Mouse (Mus musculus) liver, embryonic 15.5 days (tissue): ENCODE results near the gene Esyt2. TPM values are rescaled to one million over a fixed set of nuclear protein-coding genes. Genes with fewer than 3 reads are reported as not detected.

ENCODE experiments used
- ATAC-seq: fragments of 200-750 bp; cut with Nextera tagmentation; 2 replicates; pipeline ENCODE4 v1.8.0; 2017; ENCODE audit warnings: moderate number of reproducible peaks, mild to moderate bottlenecking, moderate library complexity; ENCODE audit not compliant: insufficient read depth
- H3K27ac ChIP-seq: fragments of 300-500 bp; sonication (generic); replicated peaks from 2 replicates; pipeline ENCODE4 v1.5.1; 2015; ENCODE audit warnings: mild to moderate bottlenecking, inconsistent platforms
- H3K27me3 ChIP-seq: fragments of 300-500 bp; sonication (generic); 2 replicates; pipeline ENCODE4 v1.6.1; 2015; ENCODE audit warnings: mild to moderate bottlenecking, inconsistent platforms
- H3K36me3 ChIP-seq: fragments of 300-500 bp; sonication (generic); replicated peaks from 2 replicates; pipeline ENCODE4 v1.6.1; 2015; ENCODE audit warnings: moderate library complexity, mild to moderate bottlenecking, inconsistent platforms
- H3K4me1 ChIP-seq: fragments of 300-500 bp; sonication (generic); replicated peaks from 2 replicates; pipeline ENCODE4 v1.6.1; 2015; ENCODE audit warnings: inconsistent platforms
- H3K4me2 ChIP-seq: fragments of 300-500 bp; sonication (generic); 2 replicates; pipeline ENCODE4 v1.6.1; 2015; ENCODE audit warnings: moderate library complexity, mild to moderate bottlenecking, inconsistent platforms
- H3K4me3 ChIP-seq: fragments of 300-500 bp; sonication (generic); replicated peaks from 2 replicates; pipeline ENCODE4 v1.5.1; 2015; ENCODE audit warnings: mild to moderate bottlenecking, inconsistent platforms
- H3K9ac ChIP-seq: fragments of 300-500 bp; sonication (generic); 2 replicates; pipeline ENCODE4 v1.6.1; 2015; ENCODE audit warnings: moderate library complexity, mild to moderate bottlenecking, inconsistent platforms
- H3K9me3 ChIP-seq: fragments of 300-500 bp; sonication (generic); replicated peaks from 2 replicates; pipeline ENCODE4 v1.6.1; 2016; ENCODE audit warnings: inconsistent platforms
- WGBS: fragments of 180-500 bp; shearing (Covaris S2); methylation state at CpG from one replicate; pipeline ENCODE4 v1.1.7; 2015; ENCODE audit warnings: mixed read lengths; ENCODE audit not compliant: insufficient replicate concordance; 5-methylcytosine and 5-hydroxymethylcytosine counted together
- polyA plus RNA-seq: library from polyadenylated mRNA; unstranded; fragments of >200 nt; fragmentation: Nextera tagmentation; extraction: Ambion mirVana; gene quantifications from 2 replicates; pipeline ENCODE4 v1.2.1, GENCODE M21; 2015

The Esyt2 gene
- polyA plus RNA-seq, 1 experiment from 2014 or later = 9.0 TPM

DNA sequence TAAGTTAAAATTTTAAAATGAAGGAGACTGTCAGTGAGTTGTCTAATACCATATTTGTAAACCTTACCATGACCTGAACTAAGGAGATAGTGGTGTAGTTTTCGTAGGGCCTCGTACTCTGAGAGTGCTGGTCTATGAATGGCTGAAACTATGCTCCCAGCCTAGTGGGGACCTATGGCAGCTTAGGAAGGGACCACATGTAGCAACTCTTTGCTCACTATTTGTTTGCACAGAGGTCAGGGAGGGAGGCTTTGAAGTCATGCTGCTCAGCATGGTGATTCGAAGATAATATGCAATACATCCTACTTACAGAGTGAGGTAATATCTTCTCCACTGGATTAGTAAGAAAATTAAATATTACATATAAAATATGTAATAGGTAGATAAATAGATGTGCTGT lies 73.7 kb downstream of the Esyt2 start:
- H3K36me3 ChIP-seq = peaks cover 57% of the 10 kb centered on the region
- no peak overlapping the region for H3K9ac ChIP-seq
- ATAC-seq = no peak
- H3K4me3 ChIP-seq = no peak overlapping the region
- no peaks in the 10 kb centered on the region for H3K4me1 ChIP-seq
- no peaks in the 10 kb centered on the region for H3K9me3 ChIP-seq
- no peak overlapping the region for H3K27ac ChIP-seq
- WGBS = 83% methylated on average over 3 of the region's 3 CpGs
- H3K27me3 ChIP-seq = no peaks in the 10 kb centered on the region
- H3K4me2 ChIP-seq = no peak overlapping the region

GRCm38 (mm10) chr12:116362091-116362490 lies 81.1 kb downstream of the Esyt2 start:
- no peaks in the 10 kb centered on the region for H3K9me3 ChIP-seq
- H3K9ac ChIP-seq = no peak overlapping the region
- H3K27ac ChIP-seq = no peak overlapping the region
- H3K4me2 ChIP-seq = no peak overlapping the region
- H3K27me3 ChIP-seq = no peaks in the 10 kb centered on the region
- no peak overlapping the region for H3K4me3 ChIP-seq
- no peaks in the 10 kb centered on the region for H3K4me1 ChIP-seq
- ATAC-seq = no peak
- peaks cover 70% of the 10 kb centered on the region for H3K36me3 ChIP-seq

GRCm38 (mm10) chr12:116366900-116367299 lies 85.9 kb downstream of the Esyt2 start:
- Histone ChIP-seq H3K9ac (no peak overlapping the region), H3K36me3 (peaks cover 74% of the 10 kb centered on the region), H3K4me2 (no peak overlapping the region), H3K27ac (no peak overlapping the region), H3K9me3 (no peaks in the 10 kb centered on the region), H3K4me1 (no peaks in the 10 kb centered on the region), H3K27me3 (no peaks in the 10 kb centered on the region), H3K4me3 (no peak overlapping the region)
- 73% methylated on average over 3 of the region's 3 CpGs for WGBS
- no peak for ATAC-seq

- Histone ChIP-seq H3K4me1 (no peaks in the 10 kb centered on the region), H3K36me3 (peaks cover 74% of the 10 kb centered on the region), H3K27ac (no peak overlapping the region), H3K4me2 (no peak overlapping the region), H3K27me3 (no peaks in the 10 kb centered on the region), H3K9me3 (no peaks in the 10 kb centered on the region), H3K4me3 (no peak overlapping the region), H3K9ac (no peak overlapping the region)
- WGBS = 87% methylated on average over 2 of the region's 2 CpGs
- ATAC-seq = no peak
Measured at GRCm38 (mm10) chr12:116367346-116367745, 86.3 kb downstream of the Esyt2 start.

- WGBS = 76% methylated on average over 2 of the region's 2 CpGs
- no peak overlapping the region for H3K4me3 ChIP-seq
- no peak overlapping the region for H3K4me2 ChIP-seq
- H3K4me1 ChIP-seq = no peaks in the 10 kb centered on the region
- H3K9ac ChIP-seq = no peak overlapping the region
- ATAC-seq = no peak
- no peak overlapping the region for H3K27ac ChIP-seq
- H3K27me3 ChIP-seq = no peaks in the 10 kb centered on the region
- H3K36me3 ChIP-seq = peaks cover 67% of the 10 kb centered on the region
- no peaks in the 10 kb centered on the region for H3K9me3 ChIP-seq
Measured at GRCm38 (mm10) chr12:116368857-116369256, 87.9 kb downstream of the Esyt2 start.

DNA sequence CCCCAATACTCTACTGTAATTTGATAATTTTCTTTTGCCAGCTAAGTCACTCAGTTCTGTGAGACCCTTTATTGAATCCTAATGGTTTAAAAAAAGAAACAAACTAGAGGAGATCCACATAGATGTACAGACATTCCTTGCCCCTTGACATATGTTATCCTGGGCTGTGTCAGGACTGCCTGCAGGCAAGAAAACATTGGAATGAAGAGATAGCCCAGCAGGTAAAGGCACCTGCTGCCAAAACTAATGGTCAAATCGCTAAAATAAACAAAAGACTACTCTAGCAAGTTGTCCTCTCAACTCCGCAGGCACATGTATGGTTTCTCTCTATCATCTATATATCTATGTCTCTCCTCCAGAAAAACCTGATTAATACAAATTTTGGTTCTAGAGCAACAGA lies 102.1 kb downstream of the Esyt2 start:
- H3K9ac ChIP-seq = no peak overlapping the region
- H3K4me1 ChIP-seq = no peaks in the 10 kb centered on the region
- peaks cover 10% of the 10 kb centered on the region for H3K36me3 ChIP-seq
- H3K4me2 ChIP-seq = no peak overlapping the region
- no peak overlapping the region for H3K4me3 ChIP-seq
- no peaks in the 10 kb centered on the region for H3K27me3 ChIP-seq
- 73% methylated on average over 2 of the region's 2 CpGs for WGBS
- H3K27ac ChIP-seq = no peak overlapping the region
- ATAC-seq = no peak
- H3K9me3 ChIP-seq = no peaks in the 10 kb centered on the region

DNA sequence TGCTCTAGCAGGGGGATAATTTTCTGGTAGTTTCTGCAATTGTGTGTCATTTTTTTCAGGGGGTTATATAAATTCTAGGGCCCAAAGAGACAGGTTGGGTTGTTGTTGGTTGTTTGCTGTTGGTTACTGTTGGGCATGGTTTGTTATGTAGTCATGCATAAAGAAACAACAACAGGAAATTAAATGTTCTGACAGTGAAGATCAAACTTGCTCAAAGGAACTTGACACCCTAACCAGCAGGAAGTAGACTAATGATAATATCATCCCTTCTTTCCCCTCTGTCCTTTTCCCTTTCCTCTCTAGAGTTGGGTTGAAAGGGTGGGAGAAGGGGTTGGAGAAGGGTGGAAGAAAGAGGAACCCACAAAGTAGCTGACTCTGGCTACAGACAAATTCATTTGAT lies 103.0 kb downstream of the Esyt2 start:
- ATAC-seq = no peak
- H3K4me1 ChIP-seq = no peaks in the 10 kb centered on the region
- H3K36me3 ChIP-seq = peaks cover 10% of the 10 kb centered on the region
- H3K4me3 ChIP-seq = no peak overlapping the region
- H3K27me3 ChIP-seq = no peaks in the 10 kb centered on the region
- no peaks in the 10 kb centered on the region for H3K9me3 ChIP-seq
- H3K9ac ChIP-seq = no peak overlapping the region
- H3K27ac ChIP-seq = no peak overlapping the region
- no peak overlapping the region for H3K4me2 ChIP-seq

GRCm38 (mm10) chr12:116386802-116387201 lies 105.8 kb downstream of the Esyt2 start:
- 72% methylated on average over 1 of the region's 1 CpGs for WGBS
- Histone ChIP-seq H3K4me1 (no peaks in the 10 kb centered on the region), H3K9me3 (no peaks in the 10 kb centered on the region), H3K27me3 (no peaks in the 10 kb centered on the region), H3K9ac (no peak overlapping the region), H3K4me2 (no peak overlapping the region), H3K36me3 (no peaks in the 10 kb centered on the region), H3K27ac (no peak overlapping the region), H3K4me3 (no peak overlapping the region)
- ATAC-seq = no peak

- H3K27ac ChIP-seq = no peak overlapping the region
- H3K9me3 ChIP-seq = no peaks in the 10 kb centered on the region
- ATAC-seq = no peak
- H3K4me3 ChIP-seq = no peak overlapping the region
- no peaks in the 10 kb centered on the region for H3K4me1 ChIP-seq
- no peak overlapping the region for H3K9ac ChIP-seq
- H3K27me3 ChIP-seq = no peaks in the 10 kb centered on the region
- WGBS = 29% methylated on average over 1 of the region's 1 CpGs
- no peaks in the 10 kb centered on the region for H3K36me3 ChIP-seq
- H3K4me2 ChIP-seq = no peak overlapping the region
Measured at GRCm38 (mm10) chr12:116389868-116390267, 108.9 kb downstream of the Esyt2 start.

GRCm38 (mm10) chr12:116394327-116394726 lies 113.3 kb downstream of the Esyt2 start:
- no peaks in the 10 kb centered on the region for H3K36me3 ChIP-seq
- no peaks in the 10 kb centered on the region for H3K4me1 ChIP-seq
- no peak overlapping the region for H3K9ac ChIP-seq
- no peaks in the 10 kb centered on the region for H3K27me3 ChIP-seq
- ATAC-seq = no peak
- no peak overlapping the region for H3K27ac ChIP-seq
- H3K4me3 ChIP-seq = no peak overlapping the region
- 43% methylated on average over 2 of the region's 2 CpGs for WGBS
- no peaks in the 10 kb centered on the region for H3K9me3 ChIP-seq
- no peak overlapping the region for H3K4me2 ChIP-seq

DNA sequence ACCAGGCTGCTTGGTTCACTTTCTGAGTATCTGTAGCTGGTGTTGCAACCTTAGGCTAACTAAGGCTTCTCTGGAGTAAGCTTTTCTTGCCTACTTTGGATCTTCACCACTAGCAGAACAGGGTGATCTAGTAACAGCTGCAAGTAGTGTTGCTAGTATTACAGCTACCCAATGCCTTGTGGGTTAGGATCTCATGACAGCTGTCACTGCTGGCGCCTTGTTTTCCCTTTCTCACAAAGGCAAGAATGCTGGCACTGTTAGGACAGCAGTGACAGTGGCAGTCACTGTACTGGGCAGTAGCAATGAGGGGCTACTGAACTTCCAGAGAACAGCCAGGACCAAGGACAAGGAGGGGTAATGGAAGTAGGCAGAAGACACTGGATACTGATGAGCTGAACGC lies 114.3 kb downstream of the Esyt2 start:
- WGBS = 64% methylated on average over 2 of the region's 2 CpGs

DNA sequence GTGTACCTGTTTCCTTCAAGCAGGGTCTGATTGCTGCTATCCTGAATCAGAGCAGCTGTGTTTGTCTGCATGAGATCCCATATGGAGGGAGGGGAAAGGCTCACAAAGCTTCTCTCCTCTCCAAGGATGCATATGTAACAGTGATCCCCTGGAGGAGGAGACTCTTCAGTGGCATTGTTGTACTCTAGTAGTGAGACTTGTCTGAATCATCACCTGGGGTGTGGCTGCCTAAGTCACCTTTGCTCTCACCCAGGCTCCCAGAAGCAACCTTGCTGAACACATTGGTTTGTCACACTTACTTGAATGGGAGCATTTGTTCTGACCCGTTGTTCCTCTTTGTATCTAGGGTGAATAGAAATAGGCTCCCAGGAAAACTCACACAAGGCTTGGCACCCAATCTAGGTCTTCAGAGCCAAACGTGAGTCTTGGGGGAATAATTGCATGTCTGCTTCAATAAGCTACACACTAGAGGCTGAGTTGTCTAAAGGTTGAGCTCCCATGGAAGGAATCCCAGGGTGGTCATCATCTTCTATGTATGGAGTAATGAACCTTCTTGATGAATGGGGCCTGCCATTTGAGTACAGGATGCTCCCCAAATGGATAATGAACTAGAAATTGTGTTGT lies 115.2 kb downstream of the Esyt2 start:
- Histone ChIP-seq H3K27ac (no peak overlapping the region), H3K9me3 (no peaks in the 10 kb centered on the region), H3K36me3 (no peaks in the 10 kb centered on the region), H3K4me2 (no peak overlapping the region), H3K9ac (no peak overlapping the region), H3K27me3 (no peaks in the 10 kb centered on the region), H3K4me3 (no peak overlapping the region), H3K4me1 (no peaks in the 10 kb centered on the region)
- WGBS = 47% methylated on average over 2 of the region's 2 CpGs
- no peak for ATAC-seq

More for the DNA sequence above, 114.3 kb downstream of the Esyt2 start:
- Histone ChIP-seq H3K4me1 (no peaks in the 10 kb centered on the region), H3K9me3 (no peaks in the 10 kb centered on the region), H3K4me3 (no peak overlapping the region), H3K4me2 (no peak overlapping the region), H3K27ac (no peak overlapping the region), H3K27me3 (no peaks in the 10 kb centered on the region), H3K36me3 (no peaks in the 10 kb centered on the region), H3K9ac (no peak overlapping the region)
- no peak for ATAC-seq
